Mouse (Mus musculus): ENCODE data around the gene D3Ertd254e. TPM values are rescaled to one million over a fixed set of nuclear protein-coding genes. Genes with fewer than 3 reads are reported as not detected.

Gene D3Ertd254e
- polyA plus RNA-seq, 1 experiment from 2014 or later = 11.3 TPM

Other genes starting within 250 kb of the D3Ertd254e start
- 97.1 and 98.6 TPM in 2 replicates for gene Dcun1d1, start 213.6 kb upstream of the D3Ertd254e start, polyA plus RNA-seq (2016; fragmentation: Nextera tagmentation; extraction: Ambion mirVana)
- 33.2 and 35.9 TPM in 2 replicates for gene Mccc1, start 150.3 kb upstream of the D3Ertd254e start, polyA plus RNA-seq (2016; fragmentation: Nextera tagmentation; extraction: Ambion mirVana)
- not detected in 2 replicates for gene Ccdc144b, start 97.5 kb upstream of the D3Ertd254e start, polyA plus RNA-seq (2016; fragmentation: Nextera tagmentation; extraction: Ambion mirVana)
- 92.4 and 93.5 TPM in 2 replicates for gene Acad9, start 85.0 kb upstream of the D3Ertd254e start, polyA plus RNA-seq (2016; fragmentation: Nextera tagmentation; extraction: Ambion mirVana)
- gene Qrfpr, start 71.3 kb downstream of the D3Ertd254e start, polyA plus RNA-seq (2016; fragmentation: Nextera tagmentation; extraction: Ambion mirVana) = not detected in 2 replicates

Data from neural tube, embryonic 12.5 days (tissue).